Mouse (Mus musculus): ENCODE measurements at regions not wholly inside any gene's neighbourhood (a gene's known extent, or its start where the extent isn't known, plus 50 kb on each side); places are given as distances from the start of the nearest gene placed in this dataset.
A peak's percentile ranks its signal among the peaks of the same experiment; 100 is the strongest.

- ATAC-seq (ENCODE audit: insufficient number of reproducible peaks, low FRiP score, low TSS enrichment, low read depth) (no peak), DNase-seq (ENCODE audit: low spot score) (no peak)
- Histone ChIP-seq H3K4me3 (ENCODE audit: low read depth, low read length) (no peak overlapping the region), H3K27ac (replicated peaks; ENCODE audit: low read depth, low read length) (no peak overlapping the region), H3K9me3 (ENCODE audit: control insufficient read depth, low read length) (no peaks in the 10 kb centered on the region), H3K4me2 (ENCODE audit: low read depth, severe bottlenecking) (no peak overlapping the region), H3K36me3 (ENCODE audit: control insufficient read depth, insufficient read depth, low read length) (no peaks in the 10 kb centered on the region), H3K4me1 (ENCODE audit: control insufficient read depth, insufficient read depth, low read length) (no peaks in the 10 kb centered on the region), H3K9ac (ENCODE audit: low read length) (no peak overlapping the region), H3K27me3 (ENCODE audit: control insufficient read depth, insufficient read depth, low read length) (no peaks in the 10 kb centered on the region)
- 48% methylated on average over 8 of the region's 8 CpGs for WGBS
Observed at GRCm38 (mm10) chr8:126713602-126714145, 119.9 kb upstream of the Irf2bp2 start.

- H3K4me3 ChIP-seq (ENCODE audit: low read depth, low read length), result no peak overlapping the region
- no peaks in the 10 kb centered on the region for H3K9me3 ChIP-seq (ENCODE audit: control insufficient read depth, low read length)
- no peak overlapping the region for H3K27ac ChIP-seq (replicated peaks; ENCODE audit: low read depth, low read length)
- DNase-seq (ENCODE audit: low spot score) (no peak), ATAC-seq (ENCODE audit: insufficient number of reproducible peaks, low FRiP score, low TSS enrichment, low read depth) (no peak)
- no peak overlapping the region for H3K9ac ChIP-seq (ENCODE audit: low read length)
- H3K4me2 ChIP-seq (ENCODE audit: low read depth, severe bottlenecking), result no peak overlapping the region
- H3K27me3 ChIP-seq (ENCODE audit: control insufficient read depth, insufficient read depth, low read length), result no peaks in the 10 kb centered on the region
- no peaks in the 10 kb centered on the region for H3K36me3 ChIP-seq (ENCODE audit: control insufficient read depth, insufficient read depth, low read length)
- WGBS, result 29% methylated on average over 4 of the region's 4 CpGs
- no peaks in the 10 kb centered on the region for H3K4me1 ChIP-seq (ENCODE audit: control insufficient read depth, insufficient read depth, low read length)
Observed at GRCm38 (mm10) chr8:126713181-126713580, 119.4 kb upstream of the Irf2bp2 start.

- H3K27me3 ChIP-seq (ENCODE audit: control insufficient read depth, insufficient read depth, low read length), result no peaks in the 10 kb centered on the region
- no peak overlapping the region for H3K27ac ChIP-seq (replicated peaks; ENCODE audit: low read depth, low read length)
- 56% methylated on average over 6 of the region's 6 CpGs for WGBS
- H3K9me3 ChIP-seq (ENCODE audit: control insufficient read depth, low read length), result no peaks in the 10 kb centered on the region
- DNase-seq (ENCODE audit: low spot score), result peak; percentile 41
- ATAC-seq (ENCODE audit: insufficient number of reproducible peaks, low FRiP score, low TSS enrichment, low read depth), result no peak
- no peaks in the 10 kb centered on the region for H3K4me1 ChIP-seq (ENCODE audit: control insufficient read depth, insufficient read depth, low read length)
- no peak overlapping the region for H3K4me3 ChIP-seq (ENCODE audit: low read depth, low read length)
- no peak overlapping the region for H3K4me2 ChIP-seq (ENCODE audit: low read depth, severe bottlenecking)
- H3K36me3 ChIP-seq (ENCODE audit: control insufficient read depth, insufficient read depth, low read length), result no peaks in the 10 kb centered on the region
- no peak overlapping the region for H3K9ac ChIP-seq (ENCODE audit: low read length)
Observed at GRCm38 (mm10) chr8:126712749-126713148, 119.0 kb upstream of the Irf2bp2 start.

GRCm38 (mm10) chr8:126708956-126709355 lies 115.2 kb upstream of the Irf2bp2 start:
- H3K4me1 ChIP-seq (ENCODE audit: control insufficient read depth, insufficient read depth, low read length), result no peaks in the 10 kb centered on the region
- no peaks in the 10 kb centered on the region for H3K36me3 ChIP-seq (ENCODE audit: control insufficient read depth, insufficient read depth, low read length)
- no peak overlapping the region for H3K4me3 ChIP-seq (ENCODE audit: low read depth, low read length)
- whole genome bisulfite sequencing, result 78% methylated on average over 2 of the region's 2 CpGs
- no peaks in the 10 kb centered on the region for H3K9me3 ChIP-seq (ENCODE audit: control insufficient read depth, low read length)
- DNase-seq (ENCODE audit: low spot score) (no peak), ATAC-seq (ENCODE audit: insufficient number of reproducible peaks, low FRiP score, low TSS enrichment, low read depth) (no peak)
- no peak overlapping the region for H3K9ac ChIP-seq (ENCODE audit: low read length)
- no peaks in the 10 kb centered on the region for H3K27me3 ChIP-seq (ENCODE audit: control insufficient read depth, insufficient read depth, low read length)
- no peak overlapping the region for H3K4me2 ChIP-seq (ENCODE audit: low read depth, severe bottlenecking)
- H3K27ac ChIP-seq (replicated peaks; ENCODE audit: low read depth, low read length), result no peak overlapping the region

GRCm38 (mm10) chr8:126707300-126707902 lies 113.6 kb upstream of the Irf2bp2 start:
- Histone ChIP-seq H3K9me3 (ENCODE audit: control insufficient read depth, low read length) (no peaks in the 10 kb centered on the region), H3K9ac (ENCODE audit: low read length) (no peak overlapping the region), H3K27ac (replicated peaks; ENCODE audit: low read depth, low read length) (no peak overlapping the region), H3K4me2 (ENCODE audit: low read depth, severe bottlenecking) (no peak overlapping the region), H3K4me1 (ENCODE audit: control insufficient read depth, insufficient read depth, low read length) (no peaks in the 10 kb centered on the region), H3K36me3 (ENCODE audit: control insufficient read depth, insufficient read depth, low read length) (no peaks in the 10 kb centered on the region), H3K4me3 (ENCODE audit: low read depth, low read length) (no peak overlapping the region), H3K27me3 (ENCODE audit: control insufficient read depth, insufficient read depth, low read length) (no peaks in the 10 kb centered on the region)
- 79% methylated on average over 6 of the region's 6 CpGs for WGBS
- no peak for DNase-seq (ENCODE audit: low spot score)
- ATAC-seq (ENCODE audit: insufficient number of reproducible peaks, low FRiP score, low TSS enrichment, low read depth), result no peak

- Histone ChIP-seq H3K4me1 (ENCODE audit: control insufficient read depth, insufficient read depth, low read length) (no peaks in the 10 kb centered on the region), H3K27me3 (ENCODE audit: control insufficient read depth, insufficient read depth, low read length) (no peaks in the 10 kb centered on the region), H3K9ac (ENCODE audit: low read length) (no peak overlapping the region), H3K27ac (replicated peaks; ENCODE audit: low read depth, low read length) (no peak overlapping the region), H3K36me3 (ENCODE audit: control insufficient read depth, insufficient read depth, low read length) (no peaks in the 10 kb centered on the region), H3K4me2 (ENCODE audit: low read depth, severe bottlenecking) (no peak overlapping the region), H3K9me3 (ENCODE audit: control insufficient read depth, low read length) (no peaks in the 10 kb centered on the region), H3K4me3 (ENCODE audit: low read depth, low read length) (no peak overlapping the region)
- no peak for ATAC-seq (ENCODE audit: insufficient number of reproducible peaks, low FRiP score, low TSS enrichment, low read depth)
- 81% methylated on average over 8 of the region's 8 CpGs for WGBS
- DNase-seq (ENCODE audit: low spot score), result no peak
Observed at GRCm38 (mm10) chr8:126706247-126706646, 112.5 kb upstream of the Irf2bp2 start.

- Histone ChIP-seq H3K9ac (ENCODE audit: low read length) (no peak overlapping the region), H3K4me3 (ENCODE audit: low read depth, low read length) (no peak overlapping the region), H3K27me3 (ENCODE audit: control insufficient read depth, insufficient read depth, low read length) (no peaks in the 10 kb centered on the region), H3K9me3 (ENCODE audit: control insufficient read depth, low read length) (no peaks in the 10 kb centered on the region), H3K36me3 (ENCODE audit: control insufficient read depth, insufficient read depth, low read length) (no peaks in the 10 kb centered on the region), H3K4me2 (ENCODE audit: low read depth, severe bottlenecking) (no peak overlapping the region), H3K27ac (replicated peaks; ENCODE audit: low read depth, low read length) (no peak overlapping the region), H3K4me1 (ENCODE audit: control insufficient read depth, insufficient read depth, low read length) (no peaks in the 10 kb centered on the region)
- ATAC-seq (ENCODE audit: insufficient number of reproducible peaks, low FRiP score, low TSS enrichment, low read depth), result no peak
- no peak for DNase-seq (ENCODE audit: low spot score)
- WGBS, result 69% methylated on average over 2 of the region's 2 CpGs
Observed at GRCm38 (mm10) chr8:126705391-126705790, 111.6 kb upstream of the Irf2bp2 start.

- DNase-seq (ENCODE audit: low spot score) (no peak), ATAC-seq (ENCODE audit: insufficient number of reproducible peaks, low FRiP score, low TSS enrichment, low read depth) (no peak)
- Histone ChIP-seq H3K27ac (replicated peaks; ENCODE audit: low read depth, low read length) (no peak overlapping the region), H3K9me3 (ENCODE audit: control insufficient read depth, low read length) (no peaks in the 10 kb centered on the region), H3K27me3 (ENCODE audit: control insufficient read depth, insufficient read depth, low read length) (no peaks in the 10 kb centered on the region), H3K4me1 (ENCODE audit: control insufficient read depth, insufficient read depth, low read length) (peaks cover under 1% of the 10 kb centered on the region; the same call in 1 of the 2 replicates), H3K4me3 (ENCODE audit: low read depth, low read length) (no peak overlapping the region), H3K9ac (ENCODE audit: low read length) (no peak overlapping the region), H3K36me3 (ENCODE audit: control insufficient read depth, insufficient read depth, low read length) (no peaks in the 10 kb centered on the region), H3K4me2 (ENCODE audit: low read depth, severe bottlenecking) (no peak overlapping the region)
- WGBS, result 94% methylated on average over 8 of the region's 8 CpGs
Observed at GRCm38 (mm10) chr8:126704706-126705105, 110.9 kb upstream of the Irf2bp2 start.

GRCm38 (mm10) chr8:126703546-126703945 lies 109.8 kb upstream of the Irf2bp2 start:
- no peak overlapping the region for H3K27ac ChIP-seq (replicated peaks; ENCODE audit: low read depth, low read length)

More at GRCm38 (mm10) chr8:126703546-126703945, 109.8 kb upstream of the Irf2bp2 start:
- H3K4me1 ChIP-seq (ENCODE audit: control insufficient read depth, insufficient read depth, low read length), result peaks cover 11% of the 10 kb centered on the region
- no peaks in the 10 kb centered on the region for H3K36me3 ChIP-seq (ENCODE audit: control insufficient read depth, insufficient read depth, low read length)
- no peak for ATAC-seq (ENCODE audit: insufficient number of reproducible peaks, low FRiP score, low TSS enrichment, low read depth)
- no peaks in the 10 kb centered on the region for H3K27me3 ChIP-seq (ENCODE audit: control insufficient read depth, insufficient read depth, low read length)
- 92% methylated on average over 5 of the region's 5 CpGs for WGBS
- no peak overlapping the region for H3K4me2 ChIP-seq (ENCODE audit: low read depth, severe bottlenecking)
- no peak for DNase-seq (ENCODE audit: low spot score)
- H3K9me3 ChIP-seq (ENCODE audit: control insufficient read depth, low read length), result no peaks in the 10 kb centered on the region
- no peak overlapping the region for H3K4me3 ChIP-seq (ENCODE audit: low read depth, low read length)
- H3K9ac ChIP-seq (ENCODE audit: low read length), result no peak overlapping the region
